Mouse (Mus musculus) T-helper 2 cell (primary cell): ENCODE results near the gene Prr5l.

Experiments used
- in situ Hi-C: fragments of 300-600 bp; cut with MboI, MseI; formaldehyde crosslinking; loops from one replicate; pipeline ENCODE4 v1.15.1; 2025; ENCODE audit warnings: high pct_unique_total_duplicates

Gene Prr5l

DNA sequence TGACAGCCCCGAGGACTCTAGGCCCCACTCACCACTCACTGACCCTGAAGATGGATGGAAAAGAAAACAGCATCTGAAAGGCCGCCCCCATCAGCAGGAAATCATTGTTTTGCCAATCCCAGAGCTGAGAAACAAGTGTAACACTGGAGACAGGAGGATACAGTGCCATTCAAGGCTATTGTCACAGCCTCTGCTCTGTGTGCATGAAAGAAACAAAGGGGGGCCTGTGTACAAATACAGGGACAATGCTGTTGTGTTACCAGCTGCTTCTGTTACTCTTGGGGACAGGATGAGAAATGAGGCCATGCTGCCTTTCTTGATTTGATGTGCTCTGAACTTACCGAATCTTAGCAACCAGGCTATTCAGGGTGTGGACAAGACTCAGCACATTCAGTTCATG, at the start of gene Prr5l:
Prr5l (minus strand) TSS at position 30 of the 400 bp plus-strand sequence.
- in situ Hi-C loops: no loop called here

DNA sequence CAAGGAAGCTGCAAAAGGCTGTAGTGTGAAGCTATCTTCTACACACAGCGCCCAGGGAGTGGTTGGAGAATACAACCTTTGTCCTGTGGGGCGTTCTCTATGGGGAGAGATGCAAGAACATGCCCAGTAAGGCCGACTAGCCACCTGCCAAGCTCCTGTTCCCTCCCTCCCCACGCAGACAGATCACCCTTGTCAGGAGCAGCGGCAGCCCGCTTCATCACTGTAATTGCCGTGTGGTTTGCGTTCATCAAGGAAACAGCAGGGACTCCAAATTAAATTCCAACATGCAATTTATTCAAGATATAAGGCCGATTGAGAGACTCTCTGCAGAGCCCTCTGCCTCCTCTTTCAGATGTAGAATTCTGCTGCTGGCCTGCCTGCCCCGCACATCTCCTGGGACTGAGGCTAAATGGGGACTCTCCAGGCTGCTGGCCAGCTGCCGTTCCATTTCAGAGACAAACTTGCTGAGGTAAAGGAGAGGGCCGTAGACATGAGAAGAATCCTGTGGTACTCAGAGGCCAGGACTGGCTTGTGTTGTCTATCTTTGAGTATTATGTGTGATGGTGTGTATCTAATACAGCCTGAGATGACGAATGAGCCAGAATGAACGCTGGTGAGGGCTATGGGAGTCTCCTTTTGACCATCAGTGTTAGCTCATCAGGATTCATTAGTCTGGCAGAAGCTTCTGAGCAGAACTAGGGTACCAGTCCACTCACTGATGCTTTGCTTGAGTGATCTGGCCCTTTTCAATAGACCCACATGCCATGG, 49.5 kb upstream of the Prr5l start:
- in situ Hi-C loops: no loop called here

DNA sequence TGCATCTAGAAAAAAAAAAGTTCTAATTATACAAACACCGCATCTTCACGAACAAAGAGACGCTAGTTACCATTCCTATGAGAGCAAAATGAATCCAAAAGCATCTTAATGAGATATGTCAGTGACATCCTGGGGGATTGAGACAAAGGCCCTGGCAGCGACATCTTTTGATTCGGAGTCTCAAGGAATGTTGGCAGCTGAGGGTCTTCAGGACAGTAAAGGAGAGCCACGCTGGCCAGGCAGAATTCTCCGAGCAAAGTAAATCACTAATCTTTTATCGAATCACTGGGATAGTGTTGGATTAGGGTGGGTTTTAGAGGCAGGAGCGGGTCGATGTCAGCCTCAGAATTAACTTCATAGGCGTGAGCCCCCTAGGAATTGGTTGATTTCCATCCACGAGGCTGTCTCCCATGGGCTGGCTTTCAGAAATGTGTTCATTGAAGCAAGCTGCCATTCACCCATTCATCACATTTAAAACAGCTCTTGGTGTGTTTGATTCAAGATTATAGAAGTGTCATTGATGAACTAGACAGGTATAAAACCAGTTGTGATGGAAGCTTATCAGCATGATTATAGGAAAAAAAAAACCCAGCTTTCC, 42.9 kb upstream of the Prr5l start:
- in situ Hi-C loops: no loop called here

DNA sequence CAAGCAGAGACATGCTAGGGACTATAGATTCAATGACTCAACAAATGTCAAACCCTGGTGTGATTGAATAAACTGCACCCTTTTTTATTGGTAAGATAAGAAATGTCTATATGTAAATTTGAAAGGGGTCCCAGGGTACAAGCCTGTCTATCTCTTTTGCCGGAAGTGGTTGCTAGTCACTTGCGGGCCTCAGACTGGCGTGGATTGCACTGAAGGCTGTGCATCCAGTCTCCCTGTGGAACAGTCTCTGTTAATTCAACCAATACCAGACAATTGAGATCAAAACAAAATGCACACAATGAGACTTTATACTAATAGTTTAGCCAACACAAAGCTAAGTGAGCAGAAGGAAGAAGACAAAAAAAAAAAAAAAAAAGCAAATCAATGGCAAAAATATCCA, 42.4 kb upstream of the Prr5l start:
- in situ Hi-C loops: no loop called here

DNA sequence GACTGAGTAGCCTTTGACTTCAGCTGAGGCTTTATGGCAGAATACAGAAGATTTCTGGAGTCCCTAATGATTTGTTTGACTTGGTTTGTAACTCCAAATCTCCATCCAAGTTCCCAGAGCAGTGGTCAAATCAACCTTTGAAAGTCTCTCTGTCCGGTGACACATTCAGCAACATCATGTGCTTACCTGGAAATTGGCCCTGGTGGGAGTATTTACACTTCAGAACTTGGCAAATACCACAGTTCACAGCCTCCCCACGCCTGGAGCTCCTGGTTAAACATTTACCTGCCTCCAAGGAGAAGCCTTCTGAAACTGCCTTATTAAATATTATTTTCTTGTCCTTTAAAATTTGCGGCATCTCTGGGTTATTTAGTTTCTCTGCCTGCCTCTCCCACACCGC, 40.4 kb upstream of the Prr5l start:
- in situ Hi-C loops: no loop called here

DNA sequence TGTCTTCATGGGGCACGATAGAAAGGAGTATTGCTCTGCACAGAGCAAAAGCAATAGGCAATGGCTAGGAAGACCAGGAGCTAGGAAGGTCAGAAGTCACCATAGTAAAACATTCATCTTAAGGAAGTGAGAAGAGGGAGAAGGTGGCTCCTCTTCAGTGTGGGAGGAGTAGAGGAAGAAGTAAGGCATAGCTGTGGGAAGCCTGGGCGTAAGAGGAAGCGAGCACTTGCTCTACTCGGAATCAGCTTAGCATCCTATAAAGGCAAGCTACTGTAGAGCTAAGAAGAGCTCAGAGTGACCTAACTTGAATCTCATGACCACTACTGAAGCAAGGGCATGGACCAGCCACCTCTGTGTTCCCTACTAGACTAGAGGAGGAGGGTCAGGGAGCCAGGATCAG, 39.5 kb upstream of the Prr5l start:
- in situ Hi-C loops: no loop called here

DNA sequence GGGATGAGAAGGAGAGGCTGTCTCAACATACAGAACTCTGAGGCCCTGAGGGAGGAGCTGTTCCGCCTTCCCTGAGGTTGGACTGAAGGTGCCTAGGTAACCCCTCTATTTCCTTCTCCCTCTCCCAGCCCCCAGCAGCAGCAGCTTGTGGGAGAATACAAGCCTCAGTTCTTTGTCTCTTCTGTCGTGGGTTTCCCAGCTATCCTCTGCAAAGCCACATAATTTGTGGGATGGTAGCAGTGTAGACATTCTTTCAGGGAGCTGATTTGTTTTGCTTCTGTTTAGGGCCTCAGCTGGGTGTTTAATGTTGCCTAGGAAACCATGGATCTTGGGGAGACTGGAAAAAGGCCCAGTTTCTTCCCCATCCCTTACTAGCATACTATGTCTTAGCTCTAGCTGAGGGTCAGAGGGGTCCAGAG, 37.3 kb upstream of the Prr5l start:
- in situ Hi-C loops: no loop called here

DNA sequence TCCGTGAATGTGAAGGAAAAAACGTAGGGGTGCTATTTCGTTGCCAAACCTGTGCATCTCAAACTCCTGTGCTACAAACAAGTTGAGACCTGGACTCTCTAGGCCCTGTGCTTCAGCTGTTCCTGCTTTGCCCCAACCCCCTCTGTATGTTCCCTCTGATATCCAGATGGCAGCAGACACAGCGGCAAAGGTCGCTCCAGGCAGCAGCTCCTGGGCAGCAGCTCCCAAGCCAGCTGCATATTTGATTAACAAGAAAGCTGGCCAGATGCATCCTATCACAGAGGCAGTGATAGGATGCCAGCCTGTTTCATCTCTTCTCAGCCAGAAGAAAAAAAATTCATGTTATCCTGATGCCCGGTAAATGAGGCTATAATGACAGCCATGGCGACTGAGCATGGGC, 35.7 kb upstream of the Prr5l start:
- in situ Hi-C loops: no loop called here

DNA sequence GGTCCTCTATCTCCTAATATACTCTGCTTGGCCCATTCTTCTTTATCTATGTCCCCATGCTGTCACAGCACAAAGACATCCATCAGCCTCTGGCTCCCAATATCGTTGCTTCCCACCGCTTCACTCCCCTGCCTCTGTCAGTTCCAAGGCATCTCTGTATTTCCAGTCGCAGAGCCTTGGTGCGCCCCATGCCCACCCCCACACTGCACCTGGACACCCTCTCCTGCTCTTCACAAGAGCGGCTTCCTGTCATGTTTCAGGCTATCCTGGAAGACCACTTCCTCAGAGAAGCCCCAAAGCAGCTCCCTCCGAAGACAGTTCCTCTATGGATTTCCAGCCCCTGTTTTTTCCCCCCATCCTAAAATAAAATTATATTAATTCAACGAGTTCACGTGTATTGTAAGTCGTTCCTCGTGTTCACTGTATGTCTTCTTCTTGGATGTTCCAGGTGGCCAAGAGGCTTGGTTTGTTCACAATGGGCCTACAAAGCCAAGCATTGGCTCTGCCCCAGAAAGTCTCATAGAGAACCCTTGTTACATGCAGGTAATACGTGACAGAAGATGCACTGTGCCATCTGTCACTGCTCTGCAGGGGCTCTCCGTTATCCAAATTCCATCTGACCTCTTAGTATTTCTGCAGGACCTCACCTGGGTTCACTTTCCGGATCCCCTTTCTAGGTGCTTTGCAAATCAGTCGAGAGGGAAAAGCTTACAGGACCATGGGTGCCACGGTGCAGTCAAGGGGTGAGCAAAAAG, 26.7 kb upstream of the Prr5l start:
- in situ Hi-C loops: loop anchor here (5.0 to 10.0 kb wide), 2 partner anchors 195 to 543 kb away; partner anchors contain the start of gene Fjx1

DNA sequence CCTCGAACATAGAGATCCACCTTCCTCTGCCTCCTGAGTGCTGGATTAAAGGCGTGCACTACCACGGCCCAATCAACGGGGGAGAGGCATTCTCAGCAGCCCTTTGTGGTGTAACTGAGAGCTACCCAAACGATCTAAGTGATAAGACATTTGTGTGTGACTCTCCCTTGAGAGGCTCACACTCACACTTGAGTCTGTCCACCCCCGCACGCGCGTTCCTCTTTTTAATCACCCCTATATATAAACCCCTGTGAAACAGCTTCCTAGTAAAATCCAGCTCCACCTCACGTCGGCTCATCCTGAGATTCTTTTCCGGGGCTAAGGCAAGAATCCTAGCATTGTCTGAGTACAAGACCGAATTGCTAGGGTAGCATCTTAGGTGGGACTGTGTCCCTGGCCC, 25.9 kb upstream of the Prr5l start:
- in situ Hi-C loops: loop anchor here (5.0 to 10.0 kb wide), 2 partner anchors 196 to 544 kb away; partner anchors contain the start of gene Fjx1

DNA sequence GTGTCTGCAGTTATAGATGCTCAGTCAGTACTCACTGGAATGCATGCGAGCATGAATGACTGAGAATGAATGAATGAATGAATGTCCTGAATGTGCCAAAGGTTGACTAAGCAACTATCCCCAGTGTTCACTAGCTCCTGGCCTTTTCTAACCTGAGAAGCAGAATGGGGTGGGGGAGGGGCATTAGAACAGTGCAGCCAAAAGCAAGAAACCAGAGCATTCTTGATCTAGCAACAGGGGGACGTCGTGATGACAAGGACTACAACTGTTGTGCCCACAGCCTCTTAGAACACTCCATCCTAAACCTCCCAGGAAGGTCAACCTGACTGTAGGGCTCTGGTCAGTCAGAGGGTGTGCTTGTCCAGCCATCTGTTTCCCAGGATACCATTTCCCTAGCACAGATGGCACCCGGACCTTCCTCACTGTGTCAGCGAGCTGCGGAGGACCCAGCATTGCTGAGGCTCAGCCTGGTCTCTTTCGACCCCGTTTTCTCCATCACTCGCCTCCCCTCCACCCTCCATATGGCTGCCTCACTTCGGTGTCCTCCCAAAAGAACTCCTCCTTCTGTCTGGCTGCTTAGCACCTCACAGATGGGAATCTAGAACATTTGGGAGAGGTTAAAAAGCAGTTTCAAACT, 24.7 kb upstream of the Prr5l start:
- in situ Hi-C loops: loop anchor here (5.0 to 10.0 kb wide), 2 partner anchors 197 to 545 kb away; partner anchors contain the start of gene Fjx1

DNA sequence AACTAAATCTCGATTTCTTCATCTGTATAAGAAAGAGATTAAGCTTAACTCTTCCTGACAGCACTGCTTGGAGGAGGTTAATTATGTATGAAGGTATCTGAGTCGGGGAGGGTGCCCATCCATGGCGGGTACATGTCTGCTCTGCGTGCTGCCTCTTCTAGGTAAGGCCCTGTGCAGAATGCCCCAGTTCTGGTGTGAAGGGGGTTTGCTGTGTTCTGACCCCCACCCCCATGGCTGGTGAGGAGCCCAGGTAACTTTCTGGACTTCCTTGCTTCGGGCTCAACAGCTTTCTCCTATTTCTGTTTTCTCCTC, 23.5 kb upstream of the Prr5l start:
- in situ Hi-C loops: loop anchor here (5.0 to 10.0 kb wide), 2 partner anchors 198 to 546 kb away; partner anchors contain the start of gene Fjx1

DNA sequence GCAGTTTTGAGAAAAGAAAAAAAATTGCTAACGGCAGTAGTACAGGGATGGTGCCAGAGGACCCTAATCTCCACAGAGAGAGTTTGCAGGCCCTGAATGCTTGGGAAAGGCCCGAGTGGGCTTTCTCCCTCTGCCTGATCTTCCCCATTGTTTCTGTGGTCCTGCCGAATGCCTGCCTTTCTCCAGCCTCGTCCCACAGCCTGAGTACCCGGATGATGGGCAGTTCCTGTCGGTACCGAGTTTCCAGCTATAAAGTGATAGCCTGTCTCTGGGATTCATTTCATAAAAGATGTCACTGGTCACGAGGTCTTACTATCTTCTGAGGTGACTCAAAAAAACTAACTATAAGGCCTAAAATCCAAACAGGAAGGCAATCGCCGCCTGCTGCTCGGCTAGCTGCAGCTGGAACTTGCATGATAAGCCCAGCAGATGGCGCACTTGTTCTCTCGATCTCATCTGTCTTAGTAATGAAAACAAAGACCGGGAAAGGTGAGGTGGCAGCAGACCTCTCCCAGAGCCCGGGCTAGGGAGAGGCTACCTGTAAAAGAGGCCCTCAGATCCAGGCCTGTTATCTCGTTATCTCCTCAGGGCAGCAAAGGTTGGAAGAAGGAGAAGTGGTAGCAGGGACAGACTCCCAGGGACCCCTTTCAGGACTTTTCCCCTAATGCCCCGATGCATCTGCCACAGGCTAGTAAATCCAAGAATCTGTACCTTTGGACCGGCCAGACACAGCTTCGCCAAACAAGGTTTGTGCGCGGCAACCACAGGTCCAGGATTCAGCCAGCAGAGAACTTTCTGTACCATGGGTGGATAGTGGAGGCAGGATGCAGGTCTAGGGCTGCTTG, 22.9 kb upstream of the Prr5l start:
- in situ Hi-C loops: loop anchor here (5.0 to 10.0 kb wide), 2 partner anchors 199 to 547 kb away; partner anchors contain the start of gene Fjx1

DNA sequence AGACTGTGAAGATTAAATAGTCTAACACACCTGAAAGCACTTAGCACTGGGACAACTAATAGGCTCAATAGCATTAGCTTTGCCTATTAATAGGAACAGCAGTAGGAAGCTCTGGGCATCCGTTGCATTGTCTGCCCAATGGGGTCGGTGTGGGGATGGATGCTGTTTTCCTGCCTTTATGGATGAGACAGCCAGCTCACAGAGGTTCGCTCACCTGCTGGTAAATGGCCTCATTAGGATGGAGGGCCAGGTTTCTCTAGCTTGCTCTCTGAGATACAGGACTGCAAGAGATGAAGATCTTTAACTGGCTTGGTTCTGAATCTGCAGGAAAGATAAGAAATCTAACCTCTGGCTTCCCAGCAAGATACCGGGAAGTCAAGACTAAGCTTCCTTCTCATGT, 19.4 kb upstream of the Prr5l start:
- in situ Hi-C loops: loop anchor here (10.0 kb wide), 1 partner anchor 203 kb away; no protein-coding TSS in a partner anchor

DNA sequence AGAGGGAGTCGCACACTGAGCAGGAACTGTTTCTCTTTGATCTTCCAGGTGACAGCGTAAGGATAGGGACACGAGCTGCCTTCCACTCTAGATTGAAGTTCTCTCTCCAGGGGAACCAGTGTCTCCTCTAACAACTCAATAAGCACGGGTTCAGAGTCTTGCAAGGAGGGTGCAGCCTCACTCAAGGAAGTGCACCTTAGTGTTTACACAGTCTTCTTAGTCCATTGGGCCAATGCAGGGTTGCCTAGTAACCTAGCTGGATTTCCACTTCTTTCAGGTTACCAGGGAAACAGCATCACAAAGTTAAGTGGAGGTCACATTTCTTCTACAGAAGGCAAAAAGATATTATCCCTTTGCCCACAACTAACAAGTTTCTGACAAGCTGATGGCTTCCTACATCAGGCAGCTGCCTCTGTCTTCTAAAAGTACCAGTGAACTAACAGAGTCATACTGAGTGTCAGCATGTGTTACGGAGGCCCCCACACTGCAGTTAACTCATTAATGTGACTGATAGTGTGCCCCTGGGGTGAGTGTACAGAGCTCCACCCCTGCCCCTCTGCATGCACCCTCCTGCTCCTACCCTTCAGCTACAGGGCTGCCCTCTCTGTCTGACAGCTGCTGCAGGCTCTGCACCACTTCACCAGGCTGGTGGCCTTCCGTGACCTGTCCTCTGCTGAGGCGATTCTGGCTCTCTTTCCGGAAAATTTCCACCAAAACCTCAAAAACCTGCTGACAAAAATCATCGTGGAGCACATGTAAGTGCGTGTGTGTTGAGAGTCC, 13.8 kb upstream of the Prr5l start:
- in situ Hi-C loops: no loop called here

DNA sequence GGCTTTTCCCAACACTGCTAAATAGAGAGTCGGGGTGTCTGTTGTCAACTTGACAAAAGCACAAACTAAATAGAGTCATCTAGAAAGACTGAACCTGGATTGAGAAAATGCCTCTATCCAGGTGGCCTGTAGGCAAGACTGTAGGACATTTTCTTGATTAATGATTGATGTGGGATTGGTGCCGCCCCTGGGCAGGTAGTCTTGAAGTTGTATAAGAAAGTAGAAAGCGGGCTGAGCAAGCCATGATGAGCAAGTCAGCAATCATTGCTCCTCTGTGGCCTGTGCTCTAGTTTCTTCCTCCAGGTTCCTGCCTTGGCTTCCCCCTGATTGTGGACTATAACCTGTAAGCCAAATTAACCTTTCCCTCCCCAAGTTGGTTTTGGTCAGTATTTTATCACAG, 11.3 kb upstream of the Prr5l start:
- in situ Hi-C loops: no loop called here

DNA sequence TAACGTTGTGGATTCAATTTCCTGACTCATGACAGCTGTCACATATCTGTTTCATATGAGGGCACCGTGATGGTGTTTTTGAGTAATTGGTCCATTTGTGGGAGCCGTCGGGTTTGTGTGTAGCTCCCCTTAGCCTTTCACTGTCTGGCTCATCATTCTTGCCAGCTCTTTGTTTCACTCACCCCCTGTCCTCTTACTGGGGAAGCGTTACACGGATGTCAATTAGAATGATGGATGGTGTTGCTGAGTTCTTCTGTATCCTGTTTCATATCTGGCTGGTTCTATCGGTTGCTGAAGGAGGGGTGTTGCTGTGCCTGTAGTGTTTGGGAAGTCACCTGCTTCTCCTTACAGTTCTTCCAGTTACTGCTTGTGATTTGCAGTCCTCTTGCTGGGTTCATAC, 8.3 kb upstream of the Prr5l start:
- in situ Hi-C loops: no loop called here

DNA sequence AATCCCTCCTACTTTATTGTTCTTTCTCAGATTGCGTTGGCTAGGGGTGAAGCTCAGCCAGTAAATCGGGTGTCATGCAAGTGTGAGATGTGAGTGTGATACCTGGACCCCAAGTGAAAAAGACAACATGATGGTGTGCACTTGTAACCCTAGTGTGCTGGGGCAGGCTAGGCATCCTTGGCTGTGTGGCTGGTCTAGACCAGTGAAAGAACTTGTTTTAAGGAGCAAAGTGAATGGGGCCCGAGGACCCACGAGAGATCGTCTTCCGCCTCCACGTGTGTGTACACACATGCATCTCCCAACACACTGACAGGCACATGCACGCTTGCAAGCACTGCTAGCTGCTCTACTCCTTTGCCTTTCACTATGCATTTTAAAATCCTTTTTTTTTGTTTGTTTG, 6.1 kb upstream of the Prr5l start:
- in situ Hi-C loops: no loop called here

DNA sequence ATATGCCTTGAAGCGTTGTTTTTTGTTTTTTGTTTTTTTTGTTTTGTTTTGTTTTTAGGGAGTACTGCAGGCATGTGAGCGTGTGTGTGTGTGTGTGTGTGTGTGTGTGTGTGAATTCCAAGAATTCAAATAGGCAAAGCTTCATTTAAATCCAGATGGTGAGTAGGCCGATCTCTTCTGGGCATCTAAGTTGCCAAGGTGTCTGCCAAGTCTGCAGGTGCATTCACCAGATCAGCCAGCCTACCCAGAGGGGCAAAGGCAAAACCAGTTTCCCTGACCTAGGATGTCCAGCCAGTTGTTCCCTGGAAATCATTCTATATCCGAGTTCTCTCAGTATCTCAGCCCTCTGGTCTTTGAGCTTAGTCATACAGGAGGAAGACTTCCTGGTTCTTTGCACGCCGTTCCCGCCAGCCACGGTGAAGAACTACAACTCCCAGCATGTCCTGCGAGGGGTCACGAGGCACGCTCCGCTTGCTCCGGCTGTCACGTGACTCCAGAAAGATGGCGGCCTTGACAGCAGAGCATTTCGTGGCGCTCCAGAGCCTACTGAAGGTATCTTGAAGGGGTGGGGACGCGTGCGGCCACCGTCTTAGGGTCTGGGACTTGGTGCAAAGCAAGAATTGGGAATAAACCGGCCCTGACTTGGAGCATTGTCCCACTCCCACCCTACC, 3.1 kb upstream of the Prr5l start, which contains the start of gene Commd9:
Commd9 (plus strand) TSS at position 480 of the 671 bp plus-strand sequence.
- in situ Hi-C loops: no loop called here

DNA sequence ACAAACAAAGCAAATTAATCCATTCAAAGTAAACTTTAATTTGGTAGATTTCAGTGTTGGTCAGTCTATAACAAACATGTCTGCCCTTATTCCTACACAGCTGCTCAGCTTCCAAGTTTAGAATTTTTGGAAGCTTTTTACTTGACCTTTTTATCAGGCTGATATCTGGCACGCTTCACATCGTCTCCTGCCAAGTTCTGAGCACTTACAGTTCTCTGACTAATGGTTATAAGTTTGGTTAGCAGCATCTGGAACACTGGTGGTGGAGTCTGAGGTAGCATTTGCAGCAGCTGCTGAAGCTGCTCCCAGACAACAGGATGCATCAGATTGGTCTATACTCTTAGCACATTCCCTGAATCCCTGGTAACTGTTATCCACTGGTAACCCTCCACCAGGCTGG, 1.5 kb upstream of the Prr5l start:
- in situ Hi-C loops: no loop called here
